Mouse (Mus musculus): ENCODE measurements around the gene Vmn2r88.
"Not testable (repeated sequence)": the region's sequence is repeated elsewhere in the genome, so short reads cannot be mapped to it uniquely, and the experiment has no call there.

Vmn2r88 gene

GRCm38 (mm10) chr14:51410520-51410919 lies at the start of gene Vmn2r88:
Gene Vmn2r88 (plus strand): TSS chr14:51410820.
- no peak for DNase-seq (ENCODE audit: low read depth)

DNA sequence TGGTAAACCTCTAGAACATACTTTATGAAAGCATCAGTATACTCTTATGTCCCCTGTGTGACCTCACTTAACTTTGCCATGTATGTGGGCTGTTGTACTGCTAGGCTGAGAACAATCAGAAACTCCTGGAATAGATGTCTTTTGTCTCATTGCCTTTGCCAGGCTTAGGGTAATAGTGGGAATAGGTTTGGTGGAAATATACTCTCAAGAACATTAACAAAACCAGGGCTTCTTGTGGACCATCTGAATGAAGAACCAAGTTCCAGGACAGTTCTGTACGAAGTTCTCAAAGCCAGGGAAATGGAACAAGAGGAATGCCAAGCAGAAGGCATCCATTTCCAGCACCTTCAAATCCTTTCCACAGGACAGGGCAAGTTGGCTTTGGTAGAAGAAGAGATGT lies 49.2 kb upstream of the Vmn2r88 start, which contains the start of gene Gm7247:
Gene Gm7247, plus strand, starts transcription at position 301 of the 400 bp plus-strand sequence.
- DNase-seq (ENCODE audit: low read depth) = no peak

GRCm38 (mm10) chr14:51382805-51383204 lies 27.8 kb upstream of the Vmn2r88 start:
- no peak for DNase-seq (ENCODE audit: low read depth)

DNA sequence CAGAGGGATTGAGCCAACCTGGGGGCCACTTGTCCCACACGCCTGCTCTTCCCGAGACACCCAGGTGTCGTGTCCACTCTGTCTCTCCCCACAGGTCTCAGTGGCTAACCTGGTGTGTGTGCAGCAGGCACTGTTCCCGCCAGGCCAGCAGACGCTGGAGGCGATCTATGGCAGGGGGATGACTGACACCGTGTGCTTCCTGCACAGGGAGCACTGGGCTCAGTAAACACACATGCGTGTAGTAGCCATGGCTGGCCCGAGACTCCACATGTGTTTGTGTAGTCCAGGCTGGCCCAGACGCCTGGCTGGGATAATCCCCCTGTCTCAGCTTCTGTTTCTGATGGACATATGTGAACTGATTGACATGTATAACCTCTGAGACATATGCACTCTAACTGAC lies 26.3 kb upstream of the Vmn2r88 start:
- DNase-seq (ENCODE audit: low read depth) = no peak

DNA sequence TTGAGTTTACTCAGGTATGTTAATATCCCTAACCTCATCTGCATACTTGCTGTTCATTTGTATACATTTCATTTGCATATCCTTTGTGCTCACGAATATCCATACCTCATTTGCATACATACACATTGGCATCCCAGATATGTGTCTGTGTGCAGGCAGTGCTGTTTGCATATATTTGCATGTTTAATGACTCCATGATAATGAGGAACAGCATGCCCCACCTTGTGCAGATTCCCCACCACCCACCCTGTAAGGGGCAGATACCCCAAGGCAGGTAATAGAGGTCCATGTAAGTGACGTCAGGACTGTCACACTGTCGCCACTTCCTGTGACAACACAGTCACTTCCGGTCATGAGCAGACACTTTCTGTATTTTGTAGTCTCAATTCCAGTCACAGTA lies 24.9 kb upstream of the Vmn2r88 start:
- no peak for DNase-seq (ENCODE audit: low read depth)

DNA sequence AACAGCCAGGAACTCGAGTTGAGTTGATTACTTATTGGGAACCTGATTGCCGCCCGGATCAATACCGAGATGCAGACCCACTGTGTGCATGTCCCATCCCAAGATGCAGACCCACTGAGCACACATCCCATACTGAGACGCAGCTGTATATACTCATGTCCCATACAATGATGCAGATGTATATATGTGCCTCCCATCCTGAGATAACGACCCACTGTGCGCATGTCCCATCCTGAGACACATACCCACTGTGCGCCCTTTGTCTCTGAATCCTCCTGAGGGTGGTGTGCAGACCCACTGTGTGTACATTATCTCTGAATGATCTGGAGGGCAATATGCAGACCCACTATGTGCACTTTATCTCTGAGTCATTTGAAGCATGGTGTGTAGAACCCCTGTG lies 22.9 kb upstream of the Vmn2r88 start:
- DNase-seq (ENCODE audit: low read depth) = no peak

GRCm38 (mm10) chr14:51388222-51388621 lies 22.4 kb upstream of the Vmn2r88 start:
- no peak for DNase-seq (ENCODE audit: low read depth)

GRCm38 (mm10) chr14:51423885-51424284 lies 13.3 kb downstream of the Vmn2r88 start:
- no peak for DNase-seq (ENCODE audit: low read depth)

DNA sequence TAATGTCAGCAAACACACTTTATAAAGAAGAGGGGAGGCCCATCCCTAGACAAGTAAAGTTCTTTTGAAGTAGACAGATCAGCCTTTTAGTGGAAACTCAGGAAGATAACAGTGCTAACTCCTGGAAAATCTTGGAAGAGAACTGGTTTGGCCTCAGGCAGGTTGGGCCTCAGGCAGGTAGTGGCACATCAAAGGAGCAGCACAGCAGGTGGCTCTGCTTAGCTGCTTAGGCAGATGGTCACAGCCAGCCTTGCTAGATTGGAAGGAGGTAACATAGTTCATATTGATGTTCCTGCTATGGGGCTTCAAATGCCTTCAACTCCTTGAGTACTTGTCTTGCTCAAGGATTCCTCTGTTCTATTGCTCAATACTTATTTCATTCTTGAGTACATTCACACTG lies 19.5 kb downstream of the Vmn2r88 start:
- not testable (repeated sequence) for DNase-seq (ENCODE audit: low read depth)

- no peak for DNase-seq (ENCODE audit: low read depth)
Measured at GRCm38 (mm10) chr14:51434546-51434945, 23.9 kb downstream of the Vmn2r88 start.

DNA sequence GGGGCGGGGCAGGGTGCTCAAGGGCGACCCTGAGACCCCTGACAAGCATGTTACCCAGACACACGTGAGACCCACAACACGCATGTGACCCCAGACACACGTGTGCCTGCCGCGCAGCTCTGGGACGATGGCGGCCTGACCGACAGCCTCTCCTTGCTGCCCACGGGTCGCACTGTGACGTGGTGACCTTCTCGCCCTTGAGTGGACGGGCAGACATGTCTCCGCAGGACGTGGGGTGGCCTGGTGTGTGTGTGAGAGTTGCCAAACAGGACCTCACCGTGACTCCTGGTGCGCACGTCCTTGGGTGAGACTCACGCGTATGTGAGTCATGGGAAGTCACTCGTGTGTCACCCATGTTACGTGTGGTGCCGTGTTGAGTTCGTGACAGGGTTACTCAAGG lies 24.4 kb downstream of the Vmn2r88 start:
- no peak for DNase-seq (ENCODE audit: low read depth)

DNA sequence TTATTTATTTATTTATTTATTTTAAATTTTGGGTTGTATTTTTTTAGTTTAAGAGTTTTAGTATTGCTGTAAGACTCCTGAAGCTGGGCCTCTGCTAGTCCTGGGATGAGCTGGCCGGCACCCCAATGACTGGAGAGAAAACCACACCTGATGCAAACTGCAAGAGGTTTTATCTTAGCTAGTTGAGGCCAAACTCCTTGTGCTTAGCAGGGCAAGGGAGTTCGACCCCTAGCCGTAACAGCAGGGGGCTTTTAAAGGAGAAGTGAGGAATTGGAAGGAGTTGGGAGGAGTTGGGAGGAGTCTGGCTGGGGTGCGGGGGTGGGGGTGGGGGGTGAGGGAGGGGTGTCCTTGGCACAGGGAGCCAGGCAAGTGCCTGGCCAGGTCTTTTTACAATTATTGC lies 28.3 kb downstream of the Vmn2r88 start:
- DNase-seq (ENCODE audit: low read depth) = no peak

DNA sequence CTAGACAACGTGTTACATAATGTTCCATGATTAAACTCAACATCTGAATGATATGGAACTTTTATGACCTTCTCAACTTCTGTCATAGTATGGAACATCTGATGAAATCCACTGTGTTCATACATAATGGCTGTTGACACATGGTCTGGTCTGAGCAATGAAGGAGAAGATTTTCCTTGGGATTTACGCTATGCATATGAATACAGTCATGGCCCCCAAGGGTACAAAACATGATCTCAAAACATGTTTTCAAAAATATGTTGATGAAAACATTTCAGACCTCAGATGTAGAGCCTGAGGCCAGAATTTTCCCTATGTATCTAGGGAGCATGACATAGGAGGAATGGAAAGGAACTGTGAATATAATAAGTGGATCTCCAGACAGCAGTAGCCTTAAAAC lies 40.9 kb downstream of the Vmn2r88 start, which contains the start of gene Vmn2r89:
Gene Vmn2r89, plus strand, starts transcription at position 301 of the 400 bp plus-strand sequence.
- not testable (repeated sequence) for DNase-seq (ENCODE audit: low read depth)
